Mouse (Mus musculus) mouse trophoblast stem cell (cell line): ENCODE data around the gene Gtdc1.

Experiments
- in situ Hi-C, 2 experiments: fragments of 300-500 bp; cut with MseI, MboI; formaldehyde crosslinking; loops; 2 replicates in 1 of 2; 3 replicates in 1 of 2; pipeline ENCODE4 v1.15.1; 2025

Gtdc1 gene

GRCm38 (mm10) chr2:44927482-44927811 is at the start of gene Gtdc1:
TSS of gene Gtdc1 (minus strand) at chr2:44927657.
- in situ Hi-C loops, result no loop called here

GRCm38 (mm10) chr2:44977051-44977450 is 49.6 kb upstream of the Gtdc1 start:
- in situ Hi-C loops, result no loop called here

GRCm38 (mm10) chr2:44976484-44976883 is 49.0 kb upstream of the Gtdc1 start:
- in situ Hi-C loops, result no loop called here

GRCm38 (mm10) chr2:44973828-44974227 is 46.4 kb upstream of the Gtdc1 start:
- in situ Hi-C loops, result no loop called here

GRCm38 (mm10) chr2:44970087-44970646 is 42.7 kb upstream of the Gtdc1 start:
- in situ Hi-C loops, result no loop called here

GRCm38 (mm10) chr2:44969640-44970039 is 42.2 kb upstream of the Gtdc1 start:
- in situ Hi-C loops, result no loop called here

- in situ Hi-C loops, result no loop called here
Observed at GRCm38 (mm10) chr2:44969226-44969625, 41.8 kb upstream of the Gtdc1 start.

- in situ Hi-C loops, result no loop called here
Observed at GRCm38 (mm10) chr2:44965834-44966555, 38.5 kb upstream of the Gtdc1 start.

GRCm38 (mm10) chr2:44962620-44963019 is 35.2 kb upstream of the Gtdc1 start:
- in situ Hi-C loops, result no loop called here

- in situ Hi-C loops, result no loop called here
Observed at GRCm38 (mm10) chr2:44961192-44961591, 33.7 kb upstream of the Gtdc1 start.

- in situ Hi-C loops, result no loop called here
Observed at GRCm38 (mm10) chr2:44960561-44960960, 33.1 kb upstream of the Gtdc1 start.

GRCm38 (mm10) chr2:44957329-44957797 is 29.9 kb upstream of the Gtdc1 start:
- in situ Hi-C loops, result no loop called here

GRCm38 (mm10) chr2:44956232-44956631 is 28.8 kb upstream of the Gtdc1 start:
- in situ Hi-C loops, result no loop called here

- in situ Hi-C loops, result no loop called here
Observed at GRCm38 (mm10) chr2:44955506-44955905, 28.0 kb upstream of the Gtdc1 start.

- in situ Hi-C loops, result no loop called here
Observed at GRCm38 (mm10) chr2:44954180-44954579, 26.7 kb upstream of the Gtdc1 start.

- in situ Hi-C loops, result no loop called here
Observed at GRCm38 (mm10) chr2:44952830-44953422, 25.5 kb upstream of the Gtdc1 start.

- in situ Hi-C loops, result no loop called here
Observed at GRCm38 (mm10) chr2:44951651-44952213, 24.3 kb upstream of the Gtdc1 start.

GRCm38 (mm10) chr2:44944689-44945088 is 17.2 kb upstream of the Gtdc1 start:
- in situ Hi-C loops, result no loop called here

GRCm38 (mm10) chr2:44930951-44931350 is 3.5 kb upstream of the Gtdc1 start:
- in situ Hi-C loops, result no loop called here

GRCm38 (mm10) chr2:44928631-44929030 is 1.2 kb upstream of the Gtdc1 start:
- in situ Hi-C loops, result no loop called here

GRCm38 (mm10) chr2:44926683-44927481 is 575 bp downstream of the Gtdc1 start:
- in situ Hi-C loops, result no loop called here

- in situ Hi-C loops, result no loop called here
Observed at GRCm38 (mm10) chr2:44926167-44926682, 1.2 kb downstream of the Gtdc1 start.
